Comparison of ENCODE assay signal across 8 mouse cellular contexts in genomic region chr4:125921550-125922316, GRCm38 (mm10).
DNase-seq lines count a peak whose midpoint lies in the region; ATAC-seq and TF ChIP-seq lines count a peak whose summit lies in the region.

No protein-coding gene starts in this region.

- peak; percentile 5 for DNase-seq in CD4-positive, CD25-positive, alpha-beta regulatory T cell, adult 2 months (ENCODE audit: low read depth, low spot score)
- DNase-seq in thymus, postnatal 14 days: peak; percentile 8
- no peak for DNase-seq in thymus, adult 2 months
- DNase-seq in mesoderm, embryonic 11.5 days (ENCODE audit: low read depth, low spot score): peak; percentile 81
- DNase-seq in yolk sac, embryonic 10.5 days (ENCODE audit: low spot score): peak; percentile 23

- H3K9ac ChIP-seq in forebrain, embryonic 15.5 days (replicated peaks): 0 out of 2 replicates have a peak overlapping the region, but pooled peaks have one; percentile 2
- H3K9ac ChIP-seq in kidney, embryonic 16.5 days (replicated peaks; ENCODE audit: low read length): peak overlapping the region; percentile 53

- no peaks in the 10 kb centered on the region for H3K36me3 ChIP-seq in thymus, adult 2 months (ENCODE audit: control insufficient read depth, insufficient read depth, low read length)
- no peaks in the 10 kb centered on the region for H3K36me3 ChIP-seq in forebrain, embryonic 15.5 days
- no peaks in the 10 kb centered on the region for H3K36me3 ChIP-seq in kidney, embryonic 16.5 days (ENCODE audit: insufficient read depth, low read length)

- no peak overlapping the region for H3K4me3 ChIP-seq in thymus, adult 2 months (ENCODE audit: control insufficient read depth, insufficient read depth, low read length)
- H3K4me3 ChIP-seq in forebrain, embryonic 15.5 days: no peak overlapping the region
- H3K4me3 ChIP-seq in kidney, embryonic 16.5 days (ENCODE audit: low read length): peak overlapping the region; percentile 19

- ATAC-seq in CD4-positive, CD25-positive, alpha-beta regulatory T cell, adult 4 months: no peak
- ATAC-seq in forebrain, embryonic 15.5 days (replicated peaks): peak; percentile 55
- ATAC-seq in kidney, embryonic 16.5 days (ENCODE audit: low FRiP score, low TSS enrichment): peak; percentile 64

- TF ChIP-seq POLR2A in thymus, adult 2 months (IDR thresholded peaks at IDR 0.05; ENCODE audit: control insufficient read depth, extremely low read depth, insufficient read depth, low read length, poor library complexity): no peak

- H3K27ac ChIP-seq in thymus, adult 2 months (ENCODE audit: control insufficient read depth, insufficient read depth, low read length): no peak overlapping the region
- H3K27ac ChIP-seq in forebrain, embryonic 15.5 days (replicated peaks): peak overlapping the region; percentile 27; the same call in 1 of the 2 replicates
- H3K27ac ChIP-seq in kidney, embryonic 16.5 days (ENCODE audit: low read length): peak overlapping the region; percentile 91

- 0 out of 2 replicates have a peak overlapping the region, but pooled peaks have one; percentile 6 for H3K4me2 ChIP-seq in forebrain, embryonic 15.5 days (replicated peaks)
- peak overlapping the region; percentile 42 for H3K4me2 ChIP-seq in kidney, embryonic 16.5 days (replicated peaks; ENCODE audit: low read depth, low read length)

- no peaks in the 10 kb centered on the region for H3K9me3 ChIP-seq in forebrain, embryonic 15.5 days
- no peaks in the 10 kb centered on the region for H3K9me3 ChIP-seq in kidney, embryonic 16.5 days (ENCODE audit: low read length)

- WGBS in thymus, adult 2 months: 25% methylated on average over 19 of the region's 19 CpGs
- WGBS in forebrain, embryonic 15.5 days: 5% methylated on average over 19 of the region's 19 CpGs
- 7% methylated on average over 19 of the region's 19 CpGs for WGBS in kidney, embryonic 16.5 days

- H3K27me3 ChIP-seq in thymus, adult 2 months (ENCODE audit: control insufficient read depth, insufficient read depth, low read length): no peaks in the 10 kb centered on the region
- H3K27me3 ChIP-seq in forebrain, embryonic 15.5 days: no peaks in the 10 kb centered on the region
- H3K27me3 ChIP-seq in kidney, embryonic 16.5 days (ENCODE audit: insufficient read depth, low read length): no peaks in the 10 kb centered on the region

- H3K4me1 ChIP-seq in thymus, adult 2 months (replicated peaks; ENCODE audit: control insufficient read depth, insufficient read depth, low read length): no peaks in the 10 kb centered on the region
- H3K4me1 ChIP-seq in forebrain, embryonic 15.5 days: peaks cover 29% of the 10 kb centered on the region
- peaks cover 21% of the 10 kb centered on the region for H3K4me1 ChIP-seq in kidney, embryonic 16.5 days (ENCODE audit: insufficient read depth, low read length)

- no peak for TF ChIP-seq CTCF in thymus, adult 2 months (IDR thresholded peaks at IDR 0.05; ENCODE audit: borderline replicate concordance, control insufficient read depth, extremely low read depth, insufficient read depth, low read length, poor library complexity)
